Mouse (Mus musculus) forebrain, embryonic 14.5 days (tissue): Measurements from ENCODE around the gene Tmem63c. TPM values are rescaled to one million over a fixed set of nuclear protein-coding genes. Genes with fewer than 3 reads are reported as not detected.

Experiments used
- ATAC-seq: fragments of 200-750 bp; cut with Nextera tagmentation; 2 replicates; pipeline ENCODE4 v1.8.0; 2017; ENCODE audit warnings: mild to moderate bottlenecking, moderate library complexity
- DNase-seq: peaks from one replicate; pipeline ENCODE4 v3.0.0-alpha.2; 2015; ENCODE audit warnings: low spot score
- H3K27ac ChIP-seq: fragments of 300-500 bp; sonication (generic); 2 replicates; pipeline ENCODE4 v1.5.1; 2014; ENCODE audit warnings: low read depth, mild to moderate bottlenecking, control low read depth, low read length, moderate library complexity
- H3K27me3 ChIP-seq: fragments of 300-500 bp; sonication (generic); replicated peaks from 2 replicates; pipeline ENCODE4 v1.6.1; 2014; ENCODE audit warnings: low read length, control low read depth, mixed read lengths; ENCODE audit not compliant: control insufficient read depth, insufficient read depth
- H3K36me3 ChIP-seq: fragments of 300-500 bp; sonication (generic); 2 replicates; pipeline ENCODE4 v1.6.1; 2014; ENCODE audit warnings: low read length, control low read depth; ENCODE audit not compliant: control insufficient read depth, insufficient read depth
- H3K4me1 ChIP-seq: fragments of 300-500 bp; sonication (generic); 2 replicates; pipeline ENCODE4 v1.6.1; 2014; ENCODE audit warnings: antibody characterized with exemption, low read length, control low read depth; ENCODE audit not compliant: control insufficient read depth, insufficient read depth
- H3K4me2 ChIP-seq: fragments of 300-500 bp; sonication (generic); 2 replicates; pipeline ENCODE4 v1.6.1; 2014; ENCODE audit warnings: mild to moderate bottlenecking, control low read depth, low read length
- H3K4me3 ChIP-seq: fragments of 300-500 bp; sonication (generic); 2 replicates; pipeline ENCODE4 v1.5.1; 2014; ENCODE audit warnings: low read depth, low read length, control low read depth
- H3K9ac ChIP-seq: fragments of 300-500 bp; sonication (generic); 2 replicates; pipeline ENCODE4 v1.6.1; 2014; ENCODE audit warnings: mild to moderate bottlenecking, low read length, control low read depth, moderate library complexity
- H3K9me3 ChIP-seq: fragments of 300-500 bp; sonication (generic); replicated peaks from 2 replicates; pipeline ENCODE4 v1.6.1; 2016; ENCODE audit warnings: low read length, control low read depth, mixed read lengths; ENCODE audit not compliant: control insufficient read depth
- WGBS: fragments of 180-500 bp; shearing (Covaris S2); extraction: QIAGEN DNeasy Blood & Tissue Kit; methylation state at CpG from one replicate; pipeline ENCODE4 v1.1.7; 2014; 5-methylcytosine and 5-hydroxymethylcytosine counted together
- polyA plus RNA-seq: library from polyadenylated mRNA; unstranded; fragments of >200 nt; fragmentation: Nextera tagmentation; extraction: Ambion mirVana; gene quantifications from 2 replicates; pipeline ENCODE4 v1.2.1, GENCODE M21; 2014

The Tmem63c gene
- polyA plus RNA-seq, 1 experiment from 2014 or later, result 5.9 TPM

GRCm38 (mm10) chr12:87104796-87105195 lies 83.7 kb downstream of the Tmem63c start:
- no peak overlapping the region for H3K4me2 ChIP-seq
- H3K36me3 ChIP-seq, result peaks cover 9% of the 10 kb centered on the region; the same call in 1 of the 2 replicates
- peaks cover 19% of the 10 kb centered on the region for H3K27me3 ChIP-seq
- H3K9ac ChIP-seq, result no peak overlapping the region
- H3K4me3 ChIP-seq, result no peak overlapping the region
- 89% methylated on average over 4 of the region's 4 CpGs for WGBS
- no peak for DNase-seq
- no peaks in the 10 kb centered on the region for H3K9me3 ChIP-seq
- no peak overlapping the region for H3K27ac ChIP-seq
- peaks cover 5% of the 10 kb centered on the region for H3K4me1 ChIP-seq
- no peak for ATAC-seq

GRCm38 (mm10) chr12:87107357-87107977 lies 86.3 kb downstream of the Tmem63c start:
- H3K27ac ChIP-seq, result no peak overlapping the region

DNA sequence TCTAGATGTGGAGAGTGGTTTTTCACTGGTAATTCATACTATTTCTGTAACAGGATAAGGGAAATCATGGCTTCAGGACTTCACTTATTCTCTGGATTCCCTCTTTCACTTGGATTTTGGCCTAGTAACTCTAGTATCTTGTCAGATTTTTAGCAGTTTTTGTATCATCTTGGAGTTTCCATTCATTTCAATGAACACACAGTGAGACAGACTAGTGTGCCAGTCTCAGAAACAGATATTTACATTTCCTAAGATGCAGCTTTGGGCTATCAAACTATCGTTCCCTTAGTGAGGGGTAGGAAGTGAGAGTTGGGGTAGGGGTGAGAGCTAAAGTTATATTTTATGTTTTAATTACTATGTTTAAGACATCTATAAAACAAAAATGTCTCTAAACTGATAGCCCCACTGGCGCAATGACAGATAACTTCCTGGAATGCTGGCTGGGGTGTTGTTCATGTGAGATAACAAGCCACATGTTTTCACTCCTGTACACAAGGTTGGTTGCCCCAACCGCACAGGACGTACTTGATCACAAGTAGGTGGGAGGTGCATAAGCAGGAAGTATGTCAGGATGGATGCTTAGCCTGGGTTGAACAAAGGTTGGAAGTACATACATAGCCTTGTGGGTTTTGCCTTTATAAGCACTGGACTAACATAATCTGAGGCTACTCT lies 100.9 kb downstream of the Tmem63c start:
- H3K9me3 ChIP-seq, result no peaks in the 10 kb centered on the region
- no peak overlapping the region for H3K4me3 ChIP-seq
- ATAC-seq (no peak), DNase-seq (no peak)
- H3K27me3 ChIP-seq, result no peaks in the 10 kb centered on the region
- no peak overlapping the region for H3K9ac ChIP-seq
- H3K27ac ChIP-seq, result no peak overlapping the region
- 95% methylated on average over 4 of the region's 4 CpGs for WGBS
- no peaks in the 10 kb centered on the region for H3K4me1 ChIP-seq
- H3K4me2 ChIP-seq, result no peak overlapping the region
- H3K36me3 ChIP-seq, result peaks cover 26% of the 10 kb centered on the region

More at GRCm38 (mm10) chr12:87107357-87107977, 86.3 kb downstream of the Tmem63c start:
- H3K4me3 ChIP-seq, result no peak overlapping the region
- H3K36me3 ChIP-seq, result peaks cover 28% of the 10 kb centered on the region
- DNase-seq, result peak; percentile 4
- no peaks in the 10 kb centered on the region; the same call in 1 of the 2 replicates for H3K4me1 ChIP-seq
- 15% methylated on average over 3 of the region's 3 CpGs for WGBS
- H3K9me3 ChIP-seq, result no peaks in the 10 kb centered on the region
- no peak overlapping the region for H3K9ac ChIP-seq
- no peak; the same call in 1 of the 2 replicates for ATAC-seq
- H3K27me3 ChIP-seq, result peaks cover 6% of the 10 kb centered on the region; the same call in 1 of the 2 replicates
- no peak overlapping the region for H3K4me2 ChIP-seq

- H3K9ac ChIP-seq, result no peak overlapping the region
- H3K4me2 ChIP-seq, result no peak overlapping the region
- H3K9me3 ChIP-seq, result no peaks in the 10 kb centered on the region
- peaks cover 3% of the 10 kb centered on the region; the same call in 1 of the 2 replicates for H3K4me1 ChIP-seq
- H3K4me3 ChIP-seq, result no peak overlapping the region
- H3K36me3 ChIP-seq, result peaks cover 37% of the 10 kb centered on the region
- H3K27ac ChIP-seq, result no peak overlapping the region
- 60% methylated on average over 4 of the region's 4 CpGs for WGBS
- no peak for ATAC-seq
- no peak for DNase-seq
- H3K27me3 ChIP-seq, result no peaks in the 10 kb centered on the region
Measured at GRCm38 (mm10) chr12:87127256-87127655, 106.1 kb downstream of the Tmem63c start.

- no peak for DNase-seq
- H3K4me3 ChIP-seq, result no peak overlapping the region
- no peak overlapping the region for H3K9ac ChIP-seq
- no peaks in the 10 kb centered on the region for H3K9me3 ChIP-seq
- no peaks in the 10 kb centered on the region for H3K27me3 ChIP-seq
- H3K36me3 ChIP-seq, result peaks cover 28% of the 10 kb centered on the region
- no peak for ATAC-seq
- H3K4me2 ChIP-seq, result no peak overlapping the region
- H3K27ac ChIP-seq, result no peak overlapping the region
- 92% methylated on average over 4 of the region's 4 CpGs for WGBS
- peaks cover 3% of the 10 kb centered on the region; the same call in 1 of the 2 replicates for H3K4me1 ChIP-seq
Measured at GRCm38 (mm10) chr12:87130224-87130623, 109.1 kb downstream of the Tmem63c start.

DNA sequence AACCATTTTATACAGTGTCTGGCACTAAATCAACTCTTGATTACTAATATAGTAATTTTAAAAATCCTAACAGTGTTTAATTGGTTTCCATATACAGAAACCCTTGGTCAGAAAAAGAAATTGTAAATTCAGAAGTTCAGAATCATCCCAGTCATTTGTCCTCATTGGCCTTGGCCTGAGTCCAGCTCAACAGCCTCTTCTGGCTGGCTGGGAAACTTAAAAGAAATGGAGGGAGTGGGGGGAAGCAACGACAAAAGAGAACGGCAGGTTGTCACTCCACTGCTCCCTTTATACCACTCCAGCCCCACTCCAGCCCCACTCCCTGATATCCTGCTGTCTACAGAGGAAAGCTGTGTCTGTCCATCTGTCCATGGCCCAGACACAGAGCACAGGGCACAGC lies 110.0 kb downstream of the Tmem63c start:
- H3K4me2 ChIP-seq, result no peak overlapping the region

GRCm38 (mm10) chr12:87131619-87132018 lies 110.5 kb downstream of the Tmem63c start:
- DNase-seq, result peak; percentile 51
- Histone ChIP-seq H3K27ac (no peak overlapping the region; the same call in 1 of the 2 replicates), H3K27me3 (no peaks in the 10 kb centered on the region), H3K9ac (no peak overlapping the region), H3K4me2 (no peak overlapping the region), H3K4me1 (peaks cover 3% of the 10 kb centered on the region; the same call in 1 of the 2 replicates), H3K4me3 (no peak overlapping the region), H3K9me3 (no peaks in the 10 kb centered on the region), H3K36me3 (peaks cover 28% of the 10 kb centered on the region)
- ATAC-seq, result peak; percentile 18; the same call in 1 of the 2 replicates
- 55% methylated on average over 3 of the region's 3 CpGs for WGBS

More for the DNA sequence above, 110.0 kb downstream of the Tmem63c start:
- Histone ChIP-seq H3K4me3 (no peak overlapping the region), H3K27ac (no peak overlapping the region; the same call in 1 of the 2 replicates), H3K4me1 (peaks cover 3% of the 10 kb centered on the region; the same call in 1 of the 2 replicates), H3K9me3 (no peaks in the 10 kb centered on the region), H3K36me3 (peaks cover 28% of the 10 kb centered on the region), H3K9ac (no peak overlapping the region), H3K27me3 (no peaks in the 10 kb centered on the region)
- peak; percentile 35 for DNase-seq
- ATAC-seq, result no peak
- WGBS, result 10% methylated on average over 2 of the region's 2 CpGs

DNA sequence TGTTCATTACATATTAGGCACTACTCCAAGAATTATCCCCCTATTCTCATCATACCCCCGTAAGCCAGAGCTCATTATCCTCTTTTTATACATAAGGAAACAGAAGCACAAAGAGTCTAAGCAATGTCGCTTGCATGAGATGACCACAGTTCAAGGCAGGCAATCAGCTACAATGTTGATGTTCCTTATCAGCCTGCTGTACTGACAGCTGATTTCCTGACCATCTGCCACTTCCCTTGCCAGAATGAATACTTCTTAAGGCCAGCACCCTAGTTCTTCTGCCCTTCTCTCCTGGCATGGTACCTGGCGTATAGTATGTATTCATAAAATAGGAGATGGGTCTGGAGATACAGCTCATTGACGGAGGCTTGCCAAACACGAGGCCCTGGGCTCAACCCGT lies 111.1 kb downstream of the Tmem63c start:
- H3K27ac ChIP-seq, result no peak overlapping the region
- no peak overlapping the region for H3K4me2 ChIP-seq
- ATAC-seq (no peak), DNase-seq (no peak)
- 85% methylated on average over 6 of the region's 6 CpGs for WGBS
- H3K9me3 ChIP-seq, result no peaks in the 10 kb centered on the region
- H3K36me3 ChIP-seq, result peaks cover 27% of the 10 kb centered on the region
- H3K4me1 ChIP-seq, result peaks cover 3% of the 10 kb centered on the region; the same call in 1 of the 2 replicates
- no peak overlapping the region for H3K9ac ChIP-seq
- no peaks in the 10 kb centered on the region for H3K27me3 ChIP-seq
- H3K4me3 ChIP-seq, result no peak overlapping the region

GRCm38 (mm10) chr12:87132784-87133183 lies 111.6 kb downstream of the Tmem63c start:
- Histone ChIP-seq H3K4me3 (no peak overlapping the region), H3K4me2 (no peak overlapping the region), H3K9ac (no peak overlapping the region), H3K36me3 (peaks cover 24% of the 10 kb centered on the region), H3K9me3 (no peaks in the 10 kb centered on the region), H3K27me3 (no peaks in the 10 kb centered on the region), H3K4me1 (peaks cover 3% of the 10 kb centered on the region; the same call in 1 of the 2 replicates), H3K27ac (no peak overlapping the region)
- ATAC-seq (no peak), DNase-seq (no peak)
- 95% methylated on average over 9 of the region's 9 CpGs for WGBS
